Mouse (Mus musculus): ENCODE measurements around the gene Btnl10. TPM values are rescaled to one million over a fixed set of nuclear protein-coding genes. Genes with fewer than 3 reads are reported as not detected.
A peak's percentile ranks its signal among the peaks of the same experiment; 100 is the strongest.

Gene Btnl10
- polyA plus RNA-seq, 2 experiments = 9.6 to 18.2 TPM

GRCm38 (mm10) chr11:58963543-58963942 lies 45.8 kb downstream of the Btnl10 start:
- Histone ChIP-seq H3K4me3 (ENCODE audit: insufficient read depth in 1 of 2, low read depth in 2 of 2, low read length in 2 of 2) (no peak overlapping the region), H3K36me3 (replicated peaks; ENCODE audit: control insufficient read depth, insufficient read depth, low read depth) (no peaks in the 10 kb centered on the region), H3K27me3 (ENCODE audit: control insufficient read depth, insufficient read depth, low read length) (peaks cover 25% of the 10 kb centered on the region), H3K27ac (no peak overlapping the region), H3K4me1 (replicated peaks; ENCODE audit: control insufficient read depth in 2 of 2, insufficient read depth in 2 of 2, low read length in 1 of 2) (peaks cover 7 to 15% of the 10 kb centered on the region in 2 experiments), H3K9ac (replicated peaks) (no peak overlapping the region), H3K9me3 (ENCODE audit: control insufficient read depth, low read length) (peaks cover 3% of the 10 kb centered on the region; the same call in 1 of the 2 replicates), H3K4me2 (ENCODE audit: low read depth) (no peak overlapping the region)
- no peak for ATAC-seq (ENCODE audit: insufficient read depth)
- no peak for DNase-seq (ENCODE audit: low read depth in 3 of 3, low spot score in 3 of 3)
- 35% methylated on average over 17 of the region's 17 CpGs for WGBS (ENCODE audit: insufficient replicate concordance)
- no peak for TF ChIP-seq EP300 (IDR thresholded peaks at IDR 0.05; ENCODE audit: low read depth)
- no peak for TF ChIP-seq CTCF (IDR thresholded peaks at IDR 0.05; ENCODE audit: low read depth)

DNA sequence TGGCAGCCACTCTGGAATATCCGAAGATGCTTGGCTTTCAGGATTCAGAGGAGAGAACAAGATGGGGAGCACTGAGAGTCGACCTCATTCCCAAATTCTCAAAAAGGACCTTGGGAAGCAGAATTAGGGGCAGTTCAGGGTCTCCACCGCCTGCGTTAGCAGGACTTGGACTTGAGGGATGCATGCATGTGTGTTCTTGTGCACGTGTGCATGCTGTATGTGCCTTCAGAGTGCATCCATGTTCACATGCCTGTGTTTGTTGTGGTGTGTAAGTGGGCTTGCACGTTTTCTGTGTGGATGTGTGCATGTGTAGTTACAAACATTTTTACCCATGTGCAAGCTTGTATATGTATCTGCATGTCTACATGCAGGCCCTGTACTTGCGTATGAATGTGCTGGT lies 46.5 kb downstream of the Btnl10 start:
- DNase-seq (ENCODE audit: low read depth in 3 of 3, low spot score in 3 of 3) (no peak), ATAC-seq (ENCODE audit: insufficient read depth) (no peak)
- no peak overlapping the region for H3K9ac ChIP-seq (replicated peaks)
- no peaks in the 10 kb centered on the region for H3K36me3 ChIP-seq (replicated peaks; ENCODE audit: control insufficient read depth, insufficient read depth, low read depth)
- H3K4me3 ChIP-seq (ENCODE audit: insufficient read depth in 1 of 2, low read depth in 2 of 2, low read length in 2 of 2) = no peak overlapping the region
- H3K27me3 ChIP-seq (ENCODE audit: control insufficient read depth, insufficient read depth, low read length) = peaks cover 25% of the 10 kb centered on the region
- peaks cover 3% of the 10 kb centered on the region; the same call in 1 of the 2 replicates for H3K9me3 ChIP-seq (ENCODE audit: control insufficient read depth, low read length)
- no peak overlapping the region for H3K27ac ChIP-seq
- TF ChIP-seq CTCF (IDR thresholded peaks at IDR 0.05; ENCODE audit: low read depth) = no peak
- TF ChIP-seq EP300 (IDR thresholded peaks at IDR 0.05; ENCODE audit: low read depth) = no peak
- no peak overlapping the region for H3K4me2 ChIP-seq (ENCODE audit: low read depth)
- WGBS (ENCODE audit: insufficient replicate concordance) = 72% methylated on average over 7 of the region's 7 CpGs
- H3K4me1 ChIP-seq (replicated peaks; ENCODE audit: control insufficient read depth in 2 of 2, insufficient read depth in 2 of 2, low read length in 1 of 2) = peaks cover 4 to 9% of the 10 kb centered on the region in 2 experiments

DNA sequence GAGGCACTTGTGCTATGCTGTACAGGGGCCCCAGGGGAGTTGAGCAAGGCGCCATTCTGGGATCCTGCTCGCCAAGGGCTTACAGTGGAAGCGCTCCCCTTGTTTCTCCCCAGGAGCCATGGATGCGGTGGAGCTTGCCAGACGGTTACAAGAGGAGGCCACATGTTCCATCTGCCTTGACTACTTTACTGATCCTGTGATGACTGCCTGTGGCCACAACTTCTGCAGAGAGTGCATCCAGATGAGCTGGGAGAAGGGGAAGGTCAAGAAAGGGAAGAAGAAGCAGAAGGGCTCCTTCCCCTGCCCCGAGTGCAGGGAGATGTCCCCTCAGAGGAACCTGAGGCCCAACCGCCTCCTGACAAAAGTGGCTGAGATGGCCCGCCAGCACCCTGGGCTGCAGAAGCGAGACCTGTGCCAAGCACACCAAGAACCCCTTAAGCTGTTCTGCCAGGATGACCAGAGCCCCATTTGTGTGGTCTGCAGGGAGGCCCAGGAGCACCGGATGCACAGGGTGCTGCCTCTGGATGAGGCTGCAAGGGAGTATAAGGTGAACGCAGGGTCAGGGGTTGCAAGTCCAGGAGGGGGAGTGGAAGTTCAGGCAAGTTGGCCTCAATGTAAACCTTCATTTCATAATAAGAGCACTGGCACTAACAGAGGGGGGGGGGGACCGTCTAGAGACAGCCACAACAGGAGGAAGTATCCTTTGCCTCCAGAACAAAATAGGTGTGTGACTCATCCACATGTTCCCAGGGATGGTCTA lies 47.5 kb downstream of the Btnl10 start:
- DNase-seq (ENCODE audit: low read depth in 3 of 3, low spot score in 3 of 3) (no peak), ATAC-seq (ENCODE audit: insufficient read depth) (no peak)
- no peak overlapping the region for H3K27ac ChIP-seq
- peaks cover 25% of the 10 kb centered on the region for H3K27me3 ChIP-seq (ENCODE audit: control insufficient read depth, insufficient read depth, low read length)
- H3K4me1 ChIP-seq (replicated peaks; ENCODE audit: control insufficient read depth in 2 of 2, insufficient read depth in 2 of 2, low read length in 1 of 2) = 0 out of 4 replicates have a peak, but pooled peaks cover 0 to 4% of the 10 kb centered on the region in 2 experiments
- no peak overlapping the region for H3K4me2 ChIP-seq (ENCODE audit: low read depth)
- WGBS (ENCODE audit: insufficient replicate concordance) = 39% methylated on average over 12 of the region's 12 CpGs
- no peak overlapping the region for H3K4me3 ChIP-seq (ENCODE audit: insufficient read depth in 1 of 2, low read depth in 2 of 2, low read length in 2 of 2)
- no peak for TF ChIP-seq EP300 (IDR thresholded peaks at IDR 0.05; ENCODE audit: low read depth)
- TF ChIP-seq CTCF (IDR thresholded peaks at IDR 0.05; ENCODE audit: low read depth) = no peak
- H3K9me3 ChIP-seq (ENCODE audit: control insufficient read depth, low read length) = peaks cover 3% of the 10 kb centered on the region; the same call in 1 of the 2 replicates
- H3K36me3 ChIP-seq (replicated peaks; ENCODE audit: control insufficient read depth, insufficient read depth, low read depth) = no peaks in the 10 kb centered on the region
- H3K9ac ChIP-seq (replicated peaks) = no peak overlapping the region

- H3K4me2 ChIP-seq (ENCODE audit: low read depth) = no peak overlapping the region
- no peaks in the 10 kb centered on the region for H3K36me3 ChIP-seq (replicated peaks; ENCODE audit: control insufficient read depth, insufficient read depth, low read depth)
- H3K9ac ChIP-seq (replicated peaks) = no peak overlapping the region
- DNase-seq (ENCODE audit: low read depth in 3 of 3, low spot score in 3 of 3) (no peak), ATAC-seq (ENCODE audit: insufficient read depth) (no peak)
- peaks cover 11% of the 10 kb centered on the region for H3K27me3 ChIP-seq (ENCODE audit: control insufficient read depth, insufficient read depth, low read length)
- WGBS (ENCODE audit: insufficient replicate concordance) = 77% methylated on average over 1 of the region's 1 CpGs
- H3K4me3 ChIP-seq (ENCODE audit: insufficient read depth in 1 of 2, low read depth in 2 of 2, low read length in 2 of 2) = no peak overlapping the region
- no peak for TF ChIP-seq EP300 (IDR thresholded peaks at IDR 0.05; ENCODE audit: low read depth)
- peak; percentile 65 for TF ChIP-seq CTCF (IDR thresholded peaks at IDR 0.05; ENCODE audit: low read depth)
- 0 out of 4 replicates have a peak, but pooled peaks cover 0 to 4% of the 10 kb centered on the region in 2 experiments for H3K4me1 ChIP-seq (replicated peaks; ENCODE audit: control insufficient read depth in 2 of 2, insufficient read depth in 2 of 2, low read length in 1 of 2)
- no peaks in the 10 kb centered on the region for H3K9me3 ChIP-seq (ENCODE audit: control insufficient read depth, low read length)
- no peak overlapping the region for H3K27ac ChIP-seq
Observed at GRCm38 (mm10) chr11:58967346-58967745, 49.6 kb downstream of the Btnl10 start.

DNA sequence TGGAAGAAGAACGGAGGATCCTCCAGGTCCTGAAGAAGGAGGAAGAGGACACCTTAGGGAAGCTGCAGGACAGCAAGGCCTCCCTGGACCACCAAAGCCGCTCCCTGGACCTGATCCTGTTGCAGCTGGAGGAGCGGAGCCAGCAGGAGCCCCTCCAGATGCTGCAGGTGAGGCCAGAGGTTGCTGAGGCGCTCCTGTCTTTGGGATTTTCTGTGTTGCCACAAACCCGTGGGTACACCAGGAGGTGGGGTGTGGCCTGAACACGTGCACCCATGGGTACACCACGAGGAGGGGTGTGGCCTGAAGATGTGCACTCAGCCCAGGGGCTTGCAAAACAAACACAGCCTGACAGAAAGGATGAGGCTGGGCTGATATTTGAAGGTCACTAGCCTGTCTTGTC lies 50.8 kb downstream of the Btnl10 start:
- H3K9ac ChIP-seq (replicated peaks) = no peak overlapping the region
- H3K9me3 ChIP-seq (ENCODE audit: control insufficient read depth, low read length) = no peaks in the 10 kb centered on the region
- ATAC-seq (ENCODE audit: insufficient read depth) (no peak), DNase-seq (ENCODE audit: low read depth in 3 of 3, low spot score in 3 of 3) (no peak)
- no peak overlapping the region for H3K27ac ChIP-seq
- H3K4me2 ChIP-seq (ENCODE audit: low read depth) = no peak overlapping the region
- H3K4me1 ChIP-seq (replicated peaks; ENCODE audit: control insufficient read depth in 2 of 2, insufficient read depth in 2 of 2, low read length in 1 of 2) = 0 out of 4 replicates have a peak, but pooled peaks cover 0 to 4% of the 10 kb centered on the region in 2 experiments
- 48% methylated on average over 7 of the region's 7 CpGs for WGBS (ENCODE audit: insufficient replicate concordance)
- H3K27me3 ChIP-seq (ENCODE audit: control insufficient read depth, insufficient read depth, low read length) = peaks cover 3% of the 10 kb centered on the region
- H3K4me3 ChIP-seq (ENCODE audit: insufficient read depth in 1 of 2, low read depth in 2 of 2, low read length in 2 of 2) = no peak overlapping the region
- TF ChIP-seq CTCF (IDR thresholded peaks at IDR 0.05; ENCODE audit: low read depth) (no peak), EP300 (IDR thresholded peaks at IDR 0.05; ENCODE audit: low read depth) (no peak)
- H3K36me3 ChIP-seq (replicated peaks; ENCODE audit: control insufficient read depth, insufficient read depth, low read depth) = no peaks in the 10 kb centered on the region
